Comparison of ENCODE assay signal across 11 mouse cellular contexts in genomic region chr13:34132875-34133274, GRCm38 (mm10). TPM values are rescaled to one million over a fixed set of nuclear protein-coding genes. Genes with fewer than 3 reads are reported as not detected.
DNase-seq lines count a peak whose midpoint lies in the region; ATAC-seq lines count a peak whose summit lies in the region.
"Had no signal": no experiment of that assay in that cellular context is flagged by ENCODE, and none has a peak within 500 bp of the region (broad histone marks: within the 10 kb centered on the region; RNA-seq: fewer than 3 reads in every experiment).

No protein-coding gene starts in this region.

- H3K9ac ChIP-seq in intestine, embryonic 14.5 days (ENCODE audit: low read length): no peak overlapping the region
- no peak overlapping the region for H3K9ac ChIP-seq in intestine, embryonic 16.5 days (ENCODE audit: low read depth, low read length)
- H3K9ac ChIP-seq in embryonic facial prominence, embryonic 13.5 days: no peak overlapping the region
- peak overlapping the region; percentile 93 for H3K9ac ChIP-seq in hindbrain, embryonic 12.5 days
- H3K9ac ChIP-seq in midbrain, embryonic 14.5 days (replicated peaks; ENCODE audit: low read length): peak overlapping the region; percentile 76
- H3K9ac ChIP-seq: stomach, embryonic 15.5 days had no signal

- H3K27me3 ChIP-seq in intestine, embryonic 14.5 days (replicated peaks; ENCODE audit: control insufficient read depth, insufficient read depth, low read length): peaks cover 13% of the 10 kb centered on the region; the same call in 1 of the 2 replicates
- peaks cover 3% of the 10 kb centered on the region; the same call in 1 of the 2 replicates for H3K27me3 ChIP-seq in intestine, embryonic 16.5 days (replicated peaks; ENCODE audit: control insufficient read depth, insufficient read depth, low read length)
- peaks cover 5% of the 10 kb centered on the region; the same call in 1 of the 2 replicates for H3K27me3 ChIP-seq in embryonic facial prominence, embryonic 13.5 days
- no peaks in the 10 kb centered on the region for H3K27me3 ChIP-seq in hindbrain, embryonic 12.5 days
- H3K27me3 ChIP-seq in midbrain, embryonic 14.5 days (ENCODE audit: control insufficient read depth, insufficient read depth, low read length): no peaks in the 10 kb centered on the region

- no peak overlapping the region for H3K27ac ChIP-seq in intestine, embryonic 14.5 days (ENCODE audit: low read depth)
- H3K27ac ChIP-seq in intestine, embryonic 16.5 days (ENCODE audit: low read length): no peak overlapping the region
- no peak overlapping the region for H3K27ac ChIP-seq in embryonic facial prominence, embryonic 13.5 days
- H3K27ac ChIP-seq in hindbrain, embryonic 12.5 days: peak overlapping the region; percentile 100
- H3K27ac ChIP-seq in midbrain, embryonic 14.5 days (replicated peaks; ENCODE audit: low read depth, low read length): peak overlapping the region; percentile 98
- H3K27ac ChIP-seq: stomach, embryonic 15.5 days had no signal

- no peaks in the 10 kb centered on the region for H3K9me3 ChIP-seq in intestine, embryonic 14.5 days (ENCODE audit: control insufficient read depth, low read length)
- H3K9me3 ChIP-seq in intestine, embryonic 16.5 days (ENCODE audit: control insufficient read depth, low read length): no peaks in the 10 kb centered on the region
- no peaks in the 10 kb centered on the region for H3K9me3 ChIP-seq in embryonic facial prominence, embryonic 13.5 days
- no peaks in the 10 kb centered on the region for H3K9me3 ChIP-seq in hindbrain, embryonic 12.5 days (replicated peaks)
- H3K9me3 ChIP-seq in midbrain, embryonic 14.5 days (ENCODE audit: control insufficient read depth, low read length): no peaks in the 10 kb centered on the region
- H3K9me3 ChIP-seq: stomach, embryonic 15.5 days had no signal

- no peak for DNase-seq in intestine, embryonic 14.5 days (ENCODE audit: low spot score)
- DNase-seq in midbrain, embryonic 14.5 days: no peak
- DNase-seq in left cerebral cortex, postnatal 10 days (ENCODE audit: extremely low spot score in 1 of 2, low spot score in 2 of 2): no peak
- no peak for DNase-seq in urinary bladder, postnatal 25 days (ENCODE audit: low spot score)
- DNase-seq in thymus, postnatal 36 days: no peak
- DNase-seq: gastrocnemius, postnatal 25 days; lung, postnatal 10 days had no signal

- no peaks in the 10 kb centered on the region for H3K36me3 ChIP-seq in intestine, embryonic 14.5 days (ENCODE audit: control insufficient read depth, insufficient read depth, low read length)
- no peaks in the 10 kb centered on the region for H3K36me3 ChIP-seq in intestine, embryonic 16.5 days (ENCODE audit: control insufficient read depth, insufficient read depth, low read length)
- no peaks in the 10 kb centered on the region for H3K36me3 ChIP-seq in embryonic facial prominence, embryonic 13.5 days
- peaks cover 4% of the 10 kb centered on the region; the same call in 1 of the 2 replicates for H3K36me3 ChIP-seq in hindbrain, embryonic 12.5 days
- peaks cover 10% of the 10 kb centered on the region; the same call in 1 of the 2 replicates for H3K36me3 ChIP-seq in midbrain, embryonic 14.5 days (ENCODE audit: control insufficient read depth, insufficient read depth, low read length)
- H3K36me3 ChIP-seq: stomach, embryonic 15.5 days had no signal

- intact Hi-C loops in left cerebral cortex, postnatal 10 days (cut with DNase I): no loop called here

- H3K4me3 ChIP-seq in intestine, embryonic 14.5 days (ENCODE audit: low read depth, low read length): no peak overlapping the region
- H3K4me3 ChIP-seq in intestine, embryonic 16.5 days (ENCODE audit: low read length): no peak overlapping the region
- no peak overlapping the region for H3K4me3 ChIP-seq in embryonic facial prominence, embryonic 13.5 days
- peak overlapping the region; percentile 86 for H3K4me3 ChIP-seq in hindbrain, embryonic 12.5 days
- H3K4me3 ChIP-seq in midbrain, embryonic 14.5 days (replicated peaks; ENCODE audit: low read depth, low read length): peak overlapping the region; percentile 93

- 38% methylated on average over 6 of the region's 6 CpGs for WGBS in intestine, embryonic 14.5 days
- WGBS in intestine, embryonic 16.5 days: 35% methylated on average over 6 of the region's 6 CpGs
- 14% methylated on average over 6 of the region's 6 CpGs for WGBS in embryonic facial prominence, embryonic 13.5 days
- 10% methylated on average over 6 of the region's 6 CpGs for WGBS in hindbrain, embryonic 12.5 days
- WGBS in midbrain, embryonic 14.5 days: 3% methylated on average over 6 of the region's 6 CpGs

- H3K4me1 ChIP-seq in intestine, embryonic 14.5 days (replicated peaks; ENCODE audit: control insufficient read depth, insufficient read depth, low read length): peaks cover 34% of the 10 kb centered on the region
- H3K4me1 ChIP-seq in intestine, embryonic 16.5 days (ENCODE audit: control insufficient read depth, insufficient read depth, low read length): peaks cover 21% of the 10 kb centered on the region
- peaks cover 50% of the 10 kb centered on the region for H3K4me1 ChIP-seq in embryonic facial prominence, embryonic 13.5 days
- peaks cover 39% of the 10 kb centered on the region for H3K4me1 ChIP-seq in hindbrain, embryonic 12.5 days
- peaks cover 36% of the 10 kb centered on the region for H3K4me1 ChIP-seq in midbrain, embryonic 14.5 days (ENCODE audit: control insufficient read depth, insufficient read depth, low read length)

- no peak for ATAC-seq in intestine, embryonic 14.5 days (replicated peaks; ENCODE audit: low FRiP score, low TSS enrichment, low read depth)
- ATAC-seq in intestine, embryonic 16.5 days: no peak
- ATAC-seq in embryonic facial prominence, embryonic 13.5 days (ENCODE audit: insufficient number of reproducible peaks, insufficient read depth, low FRiP score, low TSS enrichment, low read depth): no peak
- ATAC-seq in hindbrain, embryonic 12.5 days (ENCODE audit: low FRiP score): no peak
- ATAC-seq in midbrain, embryonic 14.5 days (ENCODE audit: low FRiP score, low TSS enrichment): no peak

- H3K4me2 ChIP-seq in intestine, embryonic 14.5 days (ENCODE audit: low read length): peak overlapping the region; percentile 82
- no peak overlapping the region for H3K4me2 ChIP-seq in intestine, embryonic 16.5 days (ENCODE audit: low read depth, low read length)
- peak overlapping the region; percentile 84 for H3K4me2 ChIP-seq in embryonic facial prominence, embryonic 13.5 days
- peak overlapping the region; percentile 62 for H3K4me2 ChIP-seq in hindbrain, embryonic 12.5 days (replicated peaks)
- peak overlapping the region; percentile 88 for H3K4me2 ChIP-seq in midbrain, embryonic 14.5 days (ENCODE audit: low read length)

RNA-seq across cellular contexts. Expression of gene Tubb2b, which starts 2.6 kb away (rescaled TPM):
- polyA plus RNA-seq in intestine, embryonic 14.5 days (2014; fragmentation: Nextera tagmentation; extraction: Ambion mirVana): 35.5 and 41.5 TPM in 2 replicates
- polyA plus RNA-seq in intestine, embryonic 16.5 days (2015; fragmentation: Nextera tagmentation; extraction: Ambion mirVana): 30.4 and 36.0 TPM in 2 replicates
- polyA plus RNA-seq in embryonic facial prominence, embryonic 13.5 days (2015; fragmentation: Nextera tagmentation; extraction: Ambion mirVana): 45.6 and 46.3 TPM in 2 replicates
- polyA plus RNA-seq in hindbrain, embryonic 12.5 days (2016; fragmentation: Nextera tagmentation; extraction: Ambion mirVana): 363 and 373 TPM in 2 replicates
- 758 and 1,005 TPM in 2 replicates for polyA plus RNA-seq in midbrain, embryonic 14.5 days (2014; fragmentation: Nextera tagmentation; extraction: Ambion mirVana)
- 1,000 to 10,000 TPM; 1,287 to 1,419 TPM for total RNA-seq in left cerebral cortex, postnatal 10 days (2021)

RNA-seq across cellular contexts. Expression of gene Psmg4, which starts 29.9 kb away (rescaled TPM):
- 86.8 and 90.8 TPM in 2 replicates for polyA plus RNA-seq in intestine, embryonic 14.5 days (2014; fragmentation: Nextera tagmentation; extraction: Ambion mirVana)
- polyA plus RNA-seq in intestine, embryonic 16.5 days (2015; fragmentation: Nextera tagmentation; extraction: Ambion mirVana): 66.7 and 67.2 TPM in 2 replicates
- polyA plus RNA-seq in embryonic facial prominence, embryonic 13.5 days (2015; fragmentation: Nextera tagmentation; extraction: Ambion mirVana): 104 and 111 TPM in 2 replicates
- polyA plus RNA-seq in hindbrain, embryonic 12.5 days (2016; fragmentation: Nextera tagmentation; extraction: Ambion mirVana): 80.5 and 93.8 TPM in 2 replicates
- polyA plus RNA-seq in midbrain, embryonic 14.5 days (2014; fragmentation: Nextera tagmentation; extraction: Ambion mirVana): 79.2 and 96.7 TPM in 2 replicates
- 10 to 100 TPM; 29.5 to 30.0 TPM for total RNA-seq in left cerebral cortex, postnatal 10 days (2021)

RNA-seq across cellular contexts. Expression of gene Tubb2a, which starts 55.1 kb away (rescaled TPM):
- 200 and 219 TPM in 2 replicates for polyA plus RNA-seq in intestine, embryonic 14.5 days (2014; fragmentation: Nextera tagmentation; extraction: Ambion mirVana)
- 149 and 162 TPM in 2 replicates for polyA plus RNA-seq in intestine, embryonic 16.5 days (2015; fragmentation: Nextera tagmentation; extraction: Ambion mirVana)
- 133 and 136 TPM in 2 replicates for polyA plus RNA-seq in embryonic facial prominence, embryonic 13.5 days (2015; fragmentation: Nextera tagmentation; extraction: Ambion mirVana)
- polyA plus RNA-seq in hindbrain, embryonic 12.5 days (2016; fragmentation: Nextera tagmentation; extraction: Ambion mirVana): 785 and 845 TPM in 2 replicates
- polyA plus RNA-seq in midbrain, embryonic 14.5 days (2014; fragmentation: Nextera tagmentation; extraction: Ambion mirVana): 2,201 and 2,712 TPM in 2 replicates
- 1,000 to 10,000 TPM; 2,795 to 2,863 TPM for total RNA-seq in left cerebral cortex, postnatal 10 days (2021)

Comparison
In these comparisons a context has a peak if more than half of its experiments do, and no peak if none do; other contexts are left out.
1. H3K27ac ChIP-seq: peak in hindbrain, embryonic 12.5 days (single experiment) and midbrain, embryonic 14.5 days (single experiment); none in intestine, embryonic 14.5 days (single experiment), intestine, embryonic 16.5 days (single experiment) and embryonic facial prominence, embryonic 13.5 days (single experiment).
2. H3K4me3 ChIP-seq: peak in hindbrain, embryonic 12.5 days (single experiment) and midbrain, embryonic 14.5 days (single experiment); none in intestine, embryonic 14.5 days (single experiment), intestine, embryonic 16.5 days (single experiment) and embryonic facial prominence, embryonic 13.5 days (single experiment).
3. H3K9ac ChIP-seq: peak in hindbrain, embryonic 12.5 days (single experiment) and midbrain, embryonic 14.5 days (single experiment); none in intestine, embryonic 14.5 days (single experiment), intestine, embryonic 16.5 days (single experiment) and embryonic facial prominence, embryonic 13.5 days (single experiment).